Mouse (Mus musculus): Measurements from ENCODE around the gene Col27a1. TPM values are rescaled to one million over a fixed set of nuclear protein-coding genes. Genes with fewer than 3 reads are reported as not detected.
A peak's percentile ranks its signal among the peaks of the same experiment; 100 is the strongest.

Gene Col27a1
- polyA plus RNA-seq, 1 experiment from 2014 or later: 9.8 TPM

DNA sequence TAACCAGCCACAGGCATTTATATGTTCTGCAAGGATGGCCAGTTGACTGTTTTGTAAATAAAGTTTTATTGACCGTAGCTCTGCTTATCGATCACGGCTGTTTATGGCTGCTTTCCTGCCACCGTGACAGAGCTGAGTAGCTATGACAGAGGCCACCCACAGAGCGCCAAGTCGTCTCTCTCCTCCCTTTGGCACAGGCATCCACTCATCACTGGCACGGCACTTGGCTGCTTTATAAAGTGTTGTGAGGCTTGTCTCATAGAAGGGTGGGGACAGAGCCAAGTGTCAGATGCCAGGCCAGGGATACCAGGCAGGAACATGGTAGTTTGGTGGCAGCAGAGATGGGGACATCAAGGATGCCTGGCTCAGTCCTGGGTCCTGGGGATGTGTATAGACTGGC, 43.5 kb downstream of the Col27a1 start:
- Histone ChIP-seq H3K4me2 (ENCODE audit: low read depth, severe bottlenecking) (no peak overlapping the region), H3K36me3 (ENCODE audit: control insufficient read depth, insufficient read depth, low read length) (no peaks in the 10 kb centered on the region; the same call in 1 of the 2 replicates), H3K27me3 (ENCODE audit: control insufficient read depth, insufficient read depth, low read length) (no peaks in the 10 kb centered on the region), H3K4me3 (ENCODE audit: low read depth, low read length) (no peak overlapping the region), H3K27ac (replicated peaks; ENCODE audit: low read depth, low read length) (no peak overlapping the region), H3K9ac (ENCODE audit: low read length) (no peak overlapping the region), H3K9me3 (ENCODE audit: control insufficient read depth, low read length) (no peaks in the 10 kb centered on the region), H3K4me1 (ENCODE audit: control insufficient read depth, insufficient read depth, low read length) (0 out of 2 replicates have a peak, but pooled peaks cover 2% of the 10 kb centered on the region)
- no peak for DNase-seq (ENCODE audit: low spot score)
- 55% methylated on average over 7 of the region's 7 CpGs for WGBS
- no peak for ATAC-seq (ENCODE audit: insufficient number of reproducible peaks, low FRiP score, low TSS enrichment, low read depth)

DNA sequence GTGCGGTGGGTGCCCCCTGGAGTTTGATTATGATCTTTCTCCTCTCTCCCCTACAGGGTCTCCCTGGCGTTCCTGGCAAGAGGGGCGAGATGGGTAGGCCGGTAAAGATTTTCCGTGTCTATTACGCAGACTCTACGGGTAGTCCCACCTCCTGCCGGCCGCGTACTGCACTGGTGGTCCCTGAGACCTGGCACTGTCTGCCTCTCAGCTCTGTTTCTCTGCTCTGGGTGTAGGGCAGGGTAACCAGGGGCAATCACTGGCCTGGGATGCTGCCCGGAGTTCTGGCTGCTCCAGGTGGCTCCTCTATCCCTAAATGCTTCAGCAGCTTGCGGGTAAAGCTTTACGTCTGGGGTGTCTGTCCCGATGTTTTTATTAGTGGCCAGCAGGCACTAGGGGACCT, 44.3 kb downstream of the Col27a1 start:
- Histone ChIP-seq H3K4me2 (ENCODE audit: low read depth, severe bottlenecking) (no peak overlapping the region), H3K36me3 (ENCODE audit: control insufficient read depth, insufficient read depth, low read length) (no peaks in the 10 kb centered on the region; the same call in 1 of the 2 replicates), H3K9ac (ENCODE audit: low read length) (no peak overlapping the region), H3K27ac (replicated peaks; ENCODE audit: low read depth, low read length) (no peak overlapping the region), H3K9me3 (ENCODE audit: control insufficient read depth, low read length) (no peaks in the 10 kb centered on the region), H3K4me1 (ENCODE audit: control insufficient read depth, insufficient read depth, low read length) (peaks cover 6% of the 10 kb centered on the region; the same call in 1 of the 2 replicates), H3K27me3 (ENCODE audit: control insufficient read depth, insufficient read depth, low read length) (no peaks in the 10 kb centered on the region), H3K4me3 (ENCODE audit: low read depth, low read length) (no peak overlapping the region)
- no peak for DNase-seq (ENCODE audit: low spot score)
- ATAC-seq (ENCODE audit: insufficient number of reproducible peaks, low FRiP score, low TSS enrichment, low read depth): no peak
- 89% methylated on average over 14 of the region's 14 CpGs for WGBS

- Histone ChIP-seq H3K36me3 (ENCODE audit: control insufficient read depth, insufficient read depth, low read length) (no peaks in the 10 kb centered on the region; the same call in 1 of the 2 replicates), H3K9ac (ENCODE audit: low read length) (no peak overlapping the region), H3K27me3 (ENCODE audit: control insufficient read depth, insufficient read depth, low read length) (no peaks in the 10 kb centered on the region), H3K4me3 (ENCODE audit: low read depth, low read length) (no peak overlapping the region), H3K9me3 (ENCODE audit: control insufficient read depth, low read length) (no peaks in the 10 kb centered on the region), H3K4me2 (ENCODE audit: low read depth, severe bottlenecking) (no peak overlapping the region), H3K4me1 (ENCODE audit: control insufficient read depth, insufficient read depth, low read length) (peaks cover 6% of the 10 kb centered on the region; the same call in 1 of the 2 replicates), H3K27ac (replicated peaks; ENCODE audit: low read depth, low read length) (no peak overlapping the region)
- no peak for ATAC-seq (ENCODE audit: insufficient number of reproducible peaks, low FRiP score, low TSS enrichment, low read depth)
- DNase-seq (ENCODE audit: low spot score): no peak
- 89% methylated on average over 6 of the region's 6 CpGs for WGBS
Measured at GRCm38 (mm10) chr4:63259066-63259465, 45.3 kb downstream of the Col27a1 start.

DNA sequence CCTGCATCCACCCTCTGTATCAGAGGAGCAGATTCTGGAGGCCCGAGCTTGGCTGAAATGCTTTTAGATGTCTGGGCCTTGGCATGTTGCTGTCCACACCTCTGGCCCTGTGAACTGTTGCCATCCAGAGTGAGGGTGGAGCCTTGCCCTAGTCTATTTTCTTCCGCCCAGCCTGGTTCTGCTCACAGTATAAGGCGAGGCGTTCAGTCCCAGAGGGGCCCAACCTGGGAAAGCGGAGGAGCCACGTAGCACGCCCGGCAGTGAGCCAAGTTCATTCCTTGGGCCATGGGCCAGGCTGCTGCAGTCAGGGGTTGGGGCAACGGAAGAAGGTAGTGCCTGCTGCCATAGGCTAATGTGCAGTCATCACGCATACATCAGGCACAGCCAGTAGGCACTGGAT, 46.7 kb downstream of the Col27a1 start:
- 93% methylated on average over 10 of the region's 10 CpGs for WGBS
- Histone ChIP-seq H3K4me2 (ENCODE audit: low read depth, severe bottlenecking) (no peak overlapping the region), H3K4me3 (ENCODE audit: low read depth, low read length) (no peak overlapping the region), H3K27ac (replicated peaks; ENCODE audit: low read depth, low read length) (no peak overlapping the region), H3K4me1 (ENCODE audit: control insufficient read depth, insufficient read depth, low read length) (peaks cover 6% of the 10 kb centered on the region; the same call in 1 of the 2 replicates), H3K27me3 (ENCODE audit: control insufficient read depth, insufficient read depth, low read length) (no peaks in the 10 kb centered on the region), H3K9me3 (ENCODE audit: control insufficient read depth, low read length) (no peaks in the 10 kb centered on the region), H3K36me3 (ENCODE audit: control insufficient read depth, insufficient read depth, low read length) (no peaks in the 10 kb centered on the region; the same call in 1 of the 2 replicates), H3K9ac (ENCODE audit: low read length) (no peak overlapping the region)
- DNase-seq (ENCODE audit: low spot score) (no peak), ATAC-seq (ENCODE audit: insufficient number of reproducible peaks, low FRiP score, low TSS enrichment, low read depth) (no peak)

GRCm38 (mm10) chr4:63262941-63263340, 49.1 kb downstream of the Col27a1 start:
- H3K36me3 ChIP-seq (ENCODE audit: control insufficient read depth, insufficient read depth, low read length): no peaks in the 10 kb centered on the region; the same call in 1 of the 2 replicates
- WGBS: 61% methylated on average over 1 of the region's 1 CpGs
- ATAC-seq (ENCODE audit: insufficient number of reproducible peaks, low FRiP score, low TSS enrichment, low read depth): 0 out of 2 replicates have a peak, but pooled peaks have one; percentile 35
- H3K27me3 ChIP-seq (ENCODE audit: control insufficient read depth, insufficient read depth, low read length): no peaks in the 10 kb centered on the region
- no peak overlapping the region for H3K4me3 ChIP-seq (ENCODE audit: low read depth, low read length)
- no peak overlapping the region for H3K27ac ChIP-seq (replicated peaks; ENCODE audit: low read depth, low read length)
- no peak overlapping the region for H3K9ac ChIP-seq (ENCODE audit: low read length)
- H3K4me1 ChIP-seq (ENCODE audit: control insufficient read depth, insufficient read depth, low read length): peaks cover 6% of the 10 kb centered on the region; the same call in 1 of the 2 replicates
- H3K4me2 ChIP-seq (ENCODE audit: low read depth, severe bottlenecking): no peak overlapping the region
- no peaks in the 10 kb centered on the region for H3K9me3 ChIP-seq (ENCODE audit: control insufficient read depth, low read length)
- DNase-seq (ENCODE audit: low spot score): peak; percentile 58

DNA sequence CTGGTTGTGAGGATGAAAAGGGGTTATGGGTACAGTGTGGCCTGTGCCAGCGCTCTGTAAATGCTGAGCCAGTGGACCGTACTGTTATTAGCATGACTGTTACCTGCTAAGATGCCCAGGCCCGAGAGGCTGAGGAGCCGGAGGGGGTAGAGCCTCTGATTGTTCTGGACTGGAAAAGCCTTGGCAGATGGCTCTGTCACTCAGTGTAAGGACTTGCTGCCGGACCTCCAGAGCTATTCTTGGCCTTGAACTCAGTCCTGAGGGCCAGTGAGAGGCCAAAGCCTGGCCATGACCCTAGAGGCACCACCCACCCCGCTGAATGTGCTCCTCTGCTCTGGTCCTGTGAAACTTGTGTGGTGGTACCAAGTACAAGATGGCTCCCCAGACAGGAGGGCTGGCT, 52.5 kb downstream of the Col27a1 start:
- no peaks in the 10 kb centered on the region for H3K36me3 ChIP-seq (ENCODE audit: control insufficient read depth, insufficient read depth, low read length)
- peaks cover 6% of the 10 kb centered on the region; the same call in 1 of the 2 replicates for H3K4me1 ChIP-seq (ENCODE audit: control insufficient read depth, insufficient read depth, low read length)
- H3K9ac ChIP-seq (ENCODE audit: low read length): no peak overlapping the region
- no peaks in the 10 kb centered on the region for H3K27me3 ChIP-seq (ENCODE audit: control insufficient read depth, insufficient read depth, low read length)
- H3K4me3 ChIP-seq (ENCODE audit: low read depth, low read length): no peak overlapping the region
- no peak overlapping the region for H3K4me2 ChIP-seq (ENCODE audit: low read depth, severe bottlenecking)
- ATAC-seq (ENCODE audit: insufficient number of reproducible peaks, low FRiP score, low TSS enrichment, low read depth) (no peak), DNase-seq (ENCODE audit: low spot score) (no peak)
- no peak overlapping the region for H3K27ac ChIP-seq (replicated peaks; ENCODE audit: low read depth, low read length)
- WGBS: 91% methylated on average over 6 of the region's 6 CpGs
- no peaks in the 10 kb centered on the region for H3K9me3 ChIP-seq (ENCODE audit: control insufficient read depth, low read length)

GRCm38 (mm10) chr4:63267121-63267520, 53.3 kb downstream of the Col27a1 start:
- Histone ChIP-seq H3K36me3 (ENCODE audit: control insufficient read depth, insufficient read depth, low read length) (no peaks in the 10 kb centered on the region), H3K9ac (ENCODE audit: low read length) (no peak overlapping the region), H3K4me3 (ENCODE audit: low read depth, low read length) (no peak overlapping the region), H3K9me3 (ENCODE audit: control insufficient read depth, low read length) (no peaks in the 10 kb centered on the region), H3K27me3 (ENCODE audit: control insufficient read depth, insufficient read depth, low read length) (no peaks in the 10 kb centered on the region), H3K4me2 (ENCODE audit: low read depth, severe bottlenecking) (no peak overlapping the region), H3K4me1 (ENCODE audit: control insufficient read depth, insufficient read depth, low read length) (peaks cover 6% of the 10 kb centered on the region; the same call in 1 of the 2 replicates), H3K27ac (replicated peaks; ENCODE audit: low read depth, low read length) (no peak overlapping the region)
- no peak for ATAC-seq (ENCODE audit: insufficient number of reproducible peaks, low FRiP score, low TSS enrichment, low read depth)
- DNase-seq (ENCODE audit: low spot score): no peak
- WGBS: 97% methylated on average over 4 of the region's 4 CpGs

DNA sequence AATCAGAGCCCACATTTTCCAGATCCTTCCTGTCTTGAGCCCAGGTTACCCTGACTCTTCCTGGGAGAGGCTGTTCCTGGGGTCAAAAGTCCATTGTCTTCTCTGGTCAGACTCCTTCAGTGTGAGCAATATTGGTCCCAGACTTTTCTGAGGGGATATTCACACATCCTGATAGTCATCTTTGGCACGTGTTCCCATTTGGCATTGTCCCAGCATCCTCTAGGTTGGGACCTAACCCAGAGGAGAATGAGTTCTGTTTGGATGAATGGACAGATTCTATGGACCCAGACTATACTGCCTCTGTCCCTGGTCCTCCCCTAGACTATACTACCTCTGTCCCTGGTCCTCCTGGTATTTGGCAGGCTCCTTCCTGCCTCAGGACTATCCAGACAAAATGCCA, 53.8 kb downstream of the Col27a1 start:
- DNase-seq (ENCODE audit: low spot score): no peak
- H3K27ac ChIP-seq (replicated peaks; ENCODE audit: low read depth, low read length): no peak overlapping the region
- no peaks in the 10 kb centered on the region for H3K36me3 ChIP-seq (ENCODE audit: control insufficient read depth, insufficient read depth, low read length)
- H3K4me1 ChIP-seq (ENCODE audit: control insufficient read depth, insufficient read depth, low read length): peaks cover 3% of the 10 kb centered on the region; the same call in 1 of the 2 replicates
- no peak for ATAC-seq (ENCODE audit: insufficient number of reproducible peaks, low FRiP score, low TSS enrichment, low read depth)
- H3K27me3 ChIP-seq (ENCODE audit: control insufficient read depth, insufficient read depth, low read length): no peaks in the 10 kb centered on the region
- no peaks in the 10 kb centered on the region for H3K9me3 ChIP-seq (ENCODE audit: control insufficient read depth, low read length)
- H3K9ac ChIP-seq (ENCODE audit: low read length): no peak overlapping the region
- 90% methylated on average over 1 of the region's 1 CpGs for WGBS
- no peak overlapping the region for H3K4me3 ChIP-seq (ENCODE audit: low read depth, low read length)
- no peak overlapping the region for H3K4me2 ChIP-seq (ENCODE audit: low read depth, severe bottlenecking)

DNA sequence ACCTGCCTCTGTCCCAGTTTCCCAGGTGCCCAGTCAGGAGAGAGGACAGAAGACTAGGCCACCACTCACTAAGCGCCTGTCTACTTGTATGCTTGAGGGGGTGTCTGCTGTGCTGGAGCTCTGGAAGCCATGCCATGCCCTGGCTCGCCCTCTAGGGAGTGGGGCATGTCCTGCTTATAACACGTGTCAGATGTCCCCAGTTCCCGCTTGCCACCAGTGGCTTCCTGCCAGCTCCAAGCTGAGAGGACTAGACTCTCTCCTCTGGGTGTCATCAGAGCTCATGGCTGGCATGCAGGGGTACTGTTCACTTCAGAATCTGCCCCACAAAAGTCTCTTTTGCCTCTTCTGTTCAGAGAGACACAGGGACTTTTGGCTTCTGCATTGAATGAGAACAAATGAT, 55.0 kb downstream of the Col27a1 start:
- ATAC-seq (ENCODE audit: insufficient number of reproducible peaks, low FRiP score, low TSS enrichment, low read depth): no peak
- H3K4me3 ChIP-seq (ENCODE audit: low read depth, low read length): no peak overlapping the region
- no peaks in the 10 kb centered on the region for H3K36me3 ChIP-seq (ENCODE audit: control insufficient read depth, insufficient read depth, low read length)
- WGBS: 80% methylated on average over 4 of the region's 4 CpGs
- H3K9me3 ChIP-seq (ENCODE audit: control insufficient read depth, low read length): no peaks in the 10 kb centered on the region
- H3K27ac ChIP-seq (replicated peaks; ENCODE audit: low read depth, low read length): no peak overlapping the region
- no peak overlapping the region for H3K9ac ChIP-seq (ENCODE audit: low read length)
- no peaks in the 10 kb centered on the region for H3K27me3 ChIP-seq (ENCODE audit: control insufficient read depth, insufficient read depth, low read length)
- no peak for DNase-seq (ENCODE audit: low spot score)
- no peak overlapping the region for H3K4me2 ChIP-seq (ENCODE audit: low read depth, severe bottlenecking)
- H3K4me1 ChIP-seq (ENCODE audit: control insufficient read depth, insufficient read depth, low read length): no peaks in the 10 kb centered on the region

Data from limb, embryonic 11.5 days (tissue).